Mouse (Mus musculus) testis, adult 2 months (tissue): ENCODE results near the gene Noa1.

Source experiments
- CTCF ChIP-seq: fragments of 200-500 bp; IDR thresholded peaks from 2 replicates; pipeline ENCODE4 v1.5.1; 2012; ENCODE audit warnings: low read depth, mild to moderate bottlenecking, inconsistent platforms, low read length, moderate library complexity; ENCODE audit not compliant: control insufficient read depth, insufficient read depth, insufficient replicate concordance
- POLR2A ChIP-seq: fragments of 200-500 bp; IDR thresholded peaks from 2 replicates; pipeline ENCODE4 v1.6.1; 2012; ENCODE audit warnings: low read depth, mild to moderate bottlenecking, inconsistent platforms, low read length, moderate library complexity; ENCODE audit not compliant: control insufficient read depth

DNA sequence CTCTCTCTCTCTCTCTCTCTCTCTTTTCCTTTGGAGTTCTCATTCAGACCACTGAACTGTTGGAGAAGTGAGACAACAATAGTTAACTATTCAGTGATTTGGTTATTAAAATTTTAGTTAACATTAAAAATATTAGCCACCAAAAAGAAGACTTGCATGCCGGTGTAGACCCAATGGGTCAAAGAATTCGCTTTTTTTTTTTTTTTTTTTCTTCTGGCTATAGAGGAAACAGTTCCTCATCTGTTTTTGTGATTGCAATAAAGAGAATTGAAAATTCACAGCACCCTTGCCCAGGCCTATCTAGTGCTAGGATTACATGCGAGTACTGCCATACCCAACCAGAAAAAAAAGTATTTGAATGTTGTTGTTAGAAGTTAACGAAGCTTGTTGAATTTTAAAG lies 42.4 kb downstream of the Noa1 start:
- TF ChIP-seq CTCF, result no peak
- TF ChIP-seq POLR2A, result no peak
